Mouse (Mus musculus): ENCODE data around the gene Itgad. TPM values are rescaled to one million over a fixed set of nuclear protein-coding genes. Genes with fewer than 3 reads are reported as not detected.
"Not testable (repeated sequence)": the region's sequence is repeated elsewhere in the genome, so short reads cannot be mapped to it uniquely, and the experiment has no call there.

Gene Itgad
- total RNA-seq (2021) (under 1 TPM in 1 of 2 experiments, not detected in 1; 0.07 TPM), polyA plus RNA-seq (2012; rRNA removed) (0.04 and 0.07 TPM in 2 replicates)
- long read RNA-seq, result 0 reads

DNA sequence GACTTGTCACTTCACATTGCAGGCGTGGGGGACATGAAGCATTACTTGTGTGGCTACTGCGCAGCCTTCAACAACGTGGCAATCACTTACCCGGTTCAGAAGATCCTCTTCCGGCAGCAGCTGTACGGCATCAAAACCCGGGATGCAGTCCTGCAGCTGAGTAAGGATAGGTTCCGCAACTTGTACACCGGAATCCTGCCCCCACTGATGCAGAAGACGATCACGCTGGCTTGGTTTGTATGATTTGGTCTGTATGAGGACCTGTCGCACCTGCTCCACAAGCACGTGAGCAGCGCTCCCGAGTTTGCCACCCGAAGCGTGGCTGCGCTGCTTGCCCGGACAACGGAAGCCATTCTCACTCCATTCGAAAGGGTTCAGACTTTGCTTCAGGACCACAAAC, at the start of gene Itgad:
Gene Itgad (plus strand): TSS at position 301 of the 400 bp plus-strand sequence.
- no peak for DNase-seq

DNA sequence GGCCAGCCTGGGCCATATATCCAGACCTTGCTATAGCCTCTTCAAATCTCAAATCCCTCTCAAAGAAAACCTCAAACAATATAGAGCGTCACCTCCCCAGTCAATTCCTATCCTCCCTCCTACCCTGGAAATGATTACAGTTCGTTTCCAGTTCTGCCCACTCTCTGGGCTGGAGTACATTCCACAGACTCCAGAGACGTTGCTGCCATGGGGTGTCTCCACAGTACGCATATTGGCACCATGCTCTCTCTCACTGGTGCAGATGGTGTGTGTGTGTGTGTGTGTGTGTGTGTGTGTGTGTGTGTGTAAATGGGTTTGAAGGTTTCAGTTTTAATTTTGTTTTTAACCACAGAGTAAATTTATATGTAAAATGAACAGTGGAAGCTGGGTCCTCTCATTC, 48.9 kb upstream of the Itgad start:
- no peak for DNase-seq

DNA sequence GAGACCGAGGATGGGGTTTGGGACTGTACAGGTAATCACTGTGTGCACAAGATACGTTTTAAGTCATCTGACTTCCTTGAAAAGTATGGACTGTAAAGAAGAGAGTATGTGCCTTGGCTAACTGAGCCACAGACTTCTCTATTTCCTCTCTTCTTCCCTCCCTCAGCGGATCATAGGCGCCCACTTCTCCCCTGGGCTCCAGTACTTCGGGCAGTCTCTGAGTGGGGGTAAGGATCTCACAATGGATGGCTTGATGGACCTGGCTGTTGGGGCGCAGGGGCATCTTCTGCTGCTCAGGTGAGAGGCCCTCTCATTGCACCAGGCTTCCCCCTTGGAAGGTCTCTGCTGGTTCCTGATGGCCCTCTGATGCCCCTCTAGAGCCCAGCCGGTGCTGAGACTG, 46.7 kb upstream of the Itgad start:
- DNase-seq, result no peak

DNA sequence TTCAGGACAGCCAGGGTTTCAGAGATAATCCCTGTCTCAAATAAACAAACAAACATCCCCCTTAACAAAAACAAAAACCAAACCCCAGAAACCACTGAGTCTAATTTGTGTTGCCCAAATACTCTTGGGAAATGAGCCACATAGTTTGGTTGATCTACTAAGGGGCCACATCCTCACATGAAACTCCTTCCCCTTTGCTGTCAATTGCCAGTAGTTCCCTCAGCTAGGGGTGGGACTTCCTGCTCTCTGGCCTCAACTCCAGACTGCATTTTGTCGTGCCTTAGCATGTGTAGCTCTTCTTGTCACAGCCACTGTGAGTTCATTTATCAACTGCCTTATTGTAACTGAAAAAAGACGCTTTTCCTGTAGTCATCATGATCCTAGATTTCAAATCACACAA, 43.9 kb upstream of the Itgad start:
- no peak for DNase-seq

DNA sequence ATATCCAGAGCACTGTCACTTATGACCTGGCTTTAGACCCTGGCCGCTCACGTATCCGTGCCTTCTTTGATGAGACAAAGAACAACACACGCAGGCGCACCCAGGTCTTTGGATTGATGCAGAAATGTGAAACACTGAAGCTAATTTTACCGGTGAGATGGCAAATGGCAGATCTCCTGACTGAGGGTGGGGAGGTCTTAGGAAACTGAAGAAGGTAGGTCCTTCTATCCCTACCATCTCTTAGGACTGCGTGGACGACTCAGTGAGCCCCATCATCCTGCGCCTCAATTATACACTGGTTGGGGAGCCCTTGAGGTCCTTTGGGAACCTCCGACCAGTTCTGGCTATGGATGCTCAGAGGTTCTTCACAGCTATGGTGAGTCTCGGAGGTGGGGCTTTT, 42.0 kb upstream of the Itgad start:
- DNase-seq, result no peak

DNA sequence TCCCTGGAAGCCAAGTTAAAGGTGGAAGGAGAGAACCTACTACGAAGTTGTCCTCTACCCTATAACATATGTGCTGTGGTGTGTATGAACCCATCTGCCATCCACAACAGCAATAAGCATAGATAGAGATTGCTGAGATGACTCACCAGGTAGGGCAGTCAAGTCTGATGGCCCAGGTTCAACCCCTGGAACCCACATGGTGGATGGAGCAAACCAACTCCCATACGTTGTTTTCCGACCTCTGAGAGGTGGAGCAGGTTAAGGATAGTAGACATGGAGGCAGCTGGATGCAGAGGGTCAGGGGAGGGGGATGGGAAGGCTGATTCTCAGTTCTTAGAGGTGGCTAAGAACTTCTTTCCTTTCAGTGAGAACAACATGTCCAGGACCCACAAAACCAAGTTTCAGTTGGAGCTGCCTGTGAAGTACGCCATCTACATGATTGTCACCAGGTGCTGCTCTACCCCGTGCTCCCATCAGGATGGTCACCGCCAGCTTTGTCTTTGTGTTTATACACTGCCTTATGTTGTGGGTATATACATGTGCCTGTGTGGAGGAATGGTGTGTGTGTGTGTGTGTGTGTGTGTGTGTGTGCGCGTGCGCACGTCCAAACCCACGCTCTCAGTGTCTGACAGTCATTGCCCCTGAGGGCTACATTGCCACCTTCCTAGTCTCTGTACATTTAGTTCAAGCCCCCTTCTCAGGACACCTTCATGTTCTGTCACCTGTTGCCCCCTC, 39.6 kb upstream of the Itgad start:
- DNase-seq, result no peak

DNA sequence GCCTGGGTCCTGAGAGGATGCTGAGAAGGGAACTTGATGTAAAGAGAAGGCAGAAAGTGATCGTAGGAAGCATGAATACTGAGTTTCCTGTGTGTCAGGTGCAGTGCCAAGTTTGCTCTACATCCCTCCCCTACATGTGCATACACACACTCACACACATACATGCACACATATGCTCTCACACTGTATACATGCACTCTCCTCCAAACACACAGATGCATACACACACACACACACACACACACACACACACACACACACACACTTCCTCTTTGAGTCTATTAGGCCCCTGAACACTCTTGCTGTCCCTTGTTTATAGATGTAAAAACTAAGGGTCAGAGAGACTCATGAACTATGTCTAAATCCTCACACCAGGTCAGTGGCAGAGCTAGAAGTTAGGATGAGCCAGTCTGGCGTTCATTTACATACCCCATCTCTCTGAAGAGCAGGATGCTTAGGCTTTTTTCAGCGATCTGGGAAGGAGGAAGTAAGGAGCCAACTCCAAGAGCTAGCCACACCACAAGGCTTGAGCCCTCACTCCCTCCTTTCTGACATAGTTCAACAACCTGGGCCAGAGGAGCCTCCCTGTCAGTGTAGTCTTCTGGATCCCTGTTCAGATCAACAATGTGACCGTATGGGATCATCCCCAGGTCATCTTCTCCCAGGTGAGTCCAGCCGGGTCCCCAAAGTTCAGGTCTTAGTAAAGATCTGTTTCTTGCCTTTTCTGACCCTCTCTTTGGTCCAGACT, 38.8 kb upstream of the Itgad start:
- DNase-seq, result no peak

DNA sequence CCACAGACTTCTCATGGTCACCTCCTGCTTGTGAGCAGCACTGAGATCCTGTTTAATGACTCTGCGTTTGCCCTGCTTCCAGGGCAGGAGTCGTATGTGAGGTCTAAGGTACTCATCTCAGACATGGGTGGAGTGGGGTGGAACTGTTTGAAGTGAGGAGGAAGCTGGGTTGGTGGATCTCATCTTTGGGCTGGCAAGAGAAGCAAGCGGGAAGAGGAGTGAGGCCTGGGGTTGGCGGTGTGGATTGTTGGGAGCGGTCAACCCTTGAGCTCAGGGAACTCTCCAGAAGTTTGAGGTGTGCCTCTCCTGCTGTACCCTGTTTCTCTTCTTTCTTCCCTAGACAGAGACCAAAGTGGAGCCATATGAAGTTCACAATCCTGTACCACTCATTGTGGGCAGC, 37.8 kb upstream of the Itgad start:
- DNase-seq, result no peak

DNA sequence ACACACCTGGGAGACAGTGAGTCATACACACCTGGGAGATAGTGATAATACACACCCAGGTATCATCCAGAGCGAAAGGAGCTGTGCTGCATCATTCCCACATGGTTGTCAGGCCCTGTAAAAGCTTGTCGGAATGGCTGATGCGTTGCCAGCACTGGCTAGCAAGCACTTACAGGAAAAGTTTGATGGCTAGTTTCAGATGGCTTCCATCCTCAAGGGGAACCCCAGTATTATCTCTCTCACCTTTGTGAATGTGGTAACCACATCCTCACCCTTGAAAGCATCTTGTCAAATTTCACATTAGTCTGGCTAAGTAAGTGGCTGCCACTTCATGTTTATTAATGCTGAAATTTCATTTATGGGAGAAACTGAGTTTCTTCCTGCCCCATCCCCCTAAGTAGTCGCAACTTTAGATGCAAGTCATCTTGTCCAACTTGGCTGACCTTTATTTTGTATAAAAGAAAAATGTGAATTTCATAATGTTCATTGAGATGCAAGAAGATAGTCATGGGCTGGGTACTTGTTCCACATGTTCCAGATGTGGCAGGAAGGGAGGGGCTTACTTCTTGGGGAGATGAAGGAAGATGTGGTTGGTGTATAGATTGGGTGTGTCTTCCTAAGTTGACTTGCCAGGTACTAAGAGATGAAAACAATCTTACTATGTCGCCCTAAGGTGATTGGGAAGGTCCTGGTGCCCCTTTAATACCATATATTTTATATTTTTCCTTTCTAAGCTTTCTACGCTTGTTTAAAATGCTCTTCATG, 34.3 kb upstream of the Itgad start:
- DNase-seq, result no peak

DNA sequence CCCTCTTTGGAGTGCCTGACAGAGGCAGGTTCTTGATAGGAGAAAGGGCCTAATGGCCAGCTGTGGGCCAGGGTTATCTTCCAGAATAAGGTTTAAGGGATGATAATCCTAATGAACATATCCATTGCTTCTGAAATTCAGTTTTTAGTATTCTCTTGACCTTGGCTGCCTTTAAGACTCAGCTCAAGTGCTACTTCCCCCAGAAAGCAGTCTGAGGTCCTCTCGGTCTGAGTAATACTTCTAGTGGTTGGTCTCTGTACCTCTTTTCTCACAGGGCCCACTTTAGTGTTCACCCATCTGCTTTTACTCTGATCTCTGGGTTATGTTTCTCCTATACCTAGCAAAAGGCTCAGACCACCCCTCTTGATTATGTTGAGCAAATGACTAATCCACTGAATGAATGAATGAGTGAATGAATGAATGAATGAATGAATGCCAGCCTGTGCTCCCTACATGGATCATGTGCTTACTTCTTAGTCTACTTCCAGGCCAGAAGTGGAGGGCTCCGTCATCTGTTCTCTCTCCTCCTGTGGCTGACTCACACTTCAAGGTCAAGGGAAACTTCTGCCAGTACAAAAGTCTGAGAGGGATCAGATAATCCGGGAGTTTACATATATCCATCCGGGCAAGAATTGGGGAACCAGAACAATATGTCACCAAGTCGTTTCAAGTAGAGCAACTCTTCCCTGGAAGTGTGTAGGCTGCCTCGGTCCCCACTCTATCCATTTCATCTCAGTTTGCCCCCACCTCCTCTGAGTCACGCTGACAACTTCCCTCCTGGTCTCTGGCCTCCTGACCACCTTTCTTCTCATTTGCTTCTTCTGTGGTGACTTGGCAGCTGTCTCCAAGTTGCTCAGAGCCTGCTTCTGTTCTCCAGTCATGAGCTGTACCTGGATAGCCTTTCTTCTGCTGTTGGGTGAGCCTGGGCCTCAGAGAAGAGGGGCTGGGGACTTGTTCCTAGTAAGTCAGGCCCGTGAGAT, 25.1 kb upstream of the Itgad start, which contains the start of gene Itgax:
Gene Itgax (plus strand): TSS at position 807 of the 980 bp plus-strand sequence.
- peak; percentile 61 for DNase-seq

DNA sequence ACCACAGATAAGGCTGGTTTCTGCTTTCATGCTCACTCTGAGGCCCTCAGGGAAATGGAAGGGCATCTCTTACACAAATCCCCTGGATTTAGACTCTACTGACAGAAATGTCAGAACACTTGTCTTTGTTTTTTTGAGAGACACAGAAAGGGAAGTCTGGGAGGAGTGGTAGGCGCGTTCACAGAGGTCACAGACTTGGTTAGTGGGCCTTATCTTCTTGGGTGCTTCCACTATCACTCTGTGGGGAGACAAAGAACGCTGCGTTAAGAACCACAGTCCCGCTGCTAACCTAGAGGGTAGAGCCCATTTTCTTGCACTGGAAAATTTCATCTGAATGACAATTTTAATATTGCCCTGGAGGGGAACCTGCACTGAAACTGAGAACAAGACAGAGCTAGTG, 22.0 kb upstream of the Itgad start:
- DNase-seq, result no peak

DNA sequence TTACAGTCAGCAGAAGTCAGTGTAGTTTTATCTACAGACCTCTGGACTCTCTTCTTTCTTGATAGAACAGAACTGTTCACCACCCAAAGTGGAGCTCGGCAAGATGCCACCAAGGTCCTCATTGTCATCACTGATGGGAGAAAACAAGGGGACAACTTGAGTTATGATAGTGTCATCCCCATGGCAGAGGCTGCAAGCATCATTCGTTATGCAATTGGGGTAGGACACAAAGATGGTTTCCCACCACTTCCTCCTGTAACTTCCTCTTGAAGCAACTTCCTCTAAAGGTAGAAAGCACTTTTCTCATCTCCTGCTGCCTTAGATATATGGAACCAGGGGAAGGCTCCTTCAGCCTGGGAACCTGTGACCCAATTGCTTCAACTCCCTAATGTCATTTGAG, 20.6 kb upstream of the Itgad start:
- DNase-seq, result no peak

DNA sequence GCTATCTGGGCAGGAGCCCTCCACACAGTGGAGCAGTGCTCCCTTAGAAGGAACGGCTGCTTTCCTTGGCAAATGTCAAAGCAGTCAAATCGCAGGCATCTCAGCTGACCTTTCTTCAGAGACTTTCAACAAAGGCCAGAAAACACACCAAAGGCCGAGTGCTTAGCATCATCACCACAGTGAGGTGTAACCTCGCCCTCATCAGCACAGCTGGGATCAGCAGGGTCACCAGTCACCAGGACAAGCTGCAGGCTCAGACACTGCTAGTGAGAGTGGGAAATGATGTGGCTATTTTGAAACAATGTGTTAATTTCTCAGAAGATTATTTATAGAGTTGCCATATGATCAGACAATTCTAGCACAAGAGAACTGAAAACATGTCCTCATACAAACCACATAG, 17.2 kb upstream of the Itgad start:
- no peak for DNase-seq

DNA sequence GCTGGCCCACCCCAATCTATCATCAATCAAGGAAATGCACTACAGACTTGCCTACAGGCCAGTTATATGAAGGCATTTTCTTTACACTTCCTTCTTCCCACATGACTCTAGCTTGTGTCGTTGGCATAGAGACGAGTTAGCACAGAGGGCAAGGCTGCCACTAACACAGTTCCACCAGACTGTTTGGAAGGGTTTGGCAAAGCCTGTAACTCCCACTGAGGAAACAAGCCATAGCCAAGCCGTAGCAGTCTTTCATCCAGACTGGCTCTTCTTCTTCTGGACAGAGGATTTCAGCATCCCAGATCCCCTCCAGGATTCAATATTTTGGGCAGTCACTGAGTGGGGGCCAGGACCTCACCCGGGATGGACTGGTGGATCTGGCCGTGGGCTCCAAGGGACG, 14.6 kb upstream of the Itgad start:
- no peak for DNase-seq

DNA sequence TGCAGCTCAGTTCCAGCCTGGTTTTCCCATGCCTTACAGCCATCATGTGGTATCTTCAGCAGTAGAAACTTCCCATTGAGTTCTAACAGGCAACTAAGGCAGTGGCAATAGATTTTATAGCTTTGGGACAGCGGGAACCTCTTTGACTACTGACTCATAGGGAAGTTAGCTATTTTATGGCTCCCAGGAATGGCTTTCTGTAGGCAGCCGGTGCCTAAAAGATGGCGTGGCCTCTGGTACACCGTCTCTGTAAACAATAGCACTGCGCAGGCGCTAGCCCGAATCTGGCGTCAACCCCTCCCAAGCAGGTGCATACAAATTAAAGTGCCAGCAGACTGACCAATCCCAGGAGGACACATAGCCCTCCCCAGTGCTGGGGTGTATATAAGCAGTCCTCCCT, 3.2 kb upstream of the Itgad start:
- DNase-seq, result no peak

DNA sequence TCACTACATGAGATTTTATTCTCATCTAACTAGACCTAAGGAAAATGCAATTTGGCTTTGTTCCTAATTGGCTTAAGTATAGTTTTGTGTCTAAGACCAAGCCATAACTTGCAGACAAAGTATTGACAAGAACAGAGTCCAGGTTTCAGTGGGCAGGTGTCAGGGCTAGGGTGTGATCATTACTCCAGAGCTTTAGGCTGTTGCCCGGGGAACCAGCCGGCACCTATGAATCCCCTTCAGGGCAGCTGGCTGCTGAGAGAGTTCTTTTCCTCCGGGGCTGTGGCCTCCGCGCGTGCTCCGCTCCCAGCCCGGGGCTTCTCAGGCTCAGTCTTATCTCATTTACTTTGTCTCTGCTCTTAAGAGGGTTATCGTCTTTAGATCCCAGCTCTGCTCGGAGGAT, 748 bp downstream of the Itgad start:
- DNase-seq, result peak; percentile 35

DNA sequence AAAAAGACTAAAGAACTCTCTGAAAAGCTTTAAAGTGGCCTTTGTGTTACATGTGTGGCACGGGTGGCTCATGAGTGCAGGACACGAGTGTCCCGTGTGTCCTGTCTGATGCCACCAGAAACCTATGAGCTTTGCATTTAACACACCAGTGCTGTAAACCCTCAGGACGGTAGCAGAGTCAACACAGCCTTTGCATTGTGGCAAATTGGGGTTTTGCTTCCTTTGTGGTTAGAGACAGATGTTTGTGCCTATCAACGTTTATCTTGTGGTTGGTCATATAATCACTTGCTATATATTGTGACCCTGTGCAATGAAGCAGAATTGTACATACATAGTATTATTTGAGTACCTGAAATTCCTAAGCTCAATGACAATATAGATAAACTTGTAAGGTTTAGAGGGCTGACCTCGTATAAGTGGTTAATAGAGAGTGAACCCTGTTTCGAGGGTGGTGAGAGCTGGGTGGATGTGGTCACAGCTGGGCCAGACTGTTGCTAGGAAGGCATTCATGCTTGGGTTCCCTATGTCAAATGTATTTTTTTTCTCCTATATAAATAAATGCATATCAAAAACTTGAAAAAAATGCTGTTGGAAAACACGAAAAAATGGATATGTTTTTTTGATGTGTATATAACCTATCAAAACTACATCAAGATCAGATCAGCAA, 4.6 kb downstream of the Itgad start:
- not testable (repeated sequence) for DNase-seq

DNA sequence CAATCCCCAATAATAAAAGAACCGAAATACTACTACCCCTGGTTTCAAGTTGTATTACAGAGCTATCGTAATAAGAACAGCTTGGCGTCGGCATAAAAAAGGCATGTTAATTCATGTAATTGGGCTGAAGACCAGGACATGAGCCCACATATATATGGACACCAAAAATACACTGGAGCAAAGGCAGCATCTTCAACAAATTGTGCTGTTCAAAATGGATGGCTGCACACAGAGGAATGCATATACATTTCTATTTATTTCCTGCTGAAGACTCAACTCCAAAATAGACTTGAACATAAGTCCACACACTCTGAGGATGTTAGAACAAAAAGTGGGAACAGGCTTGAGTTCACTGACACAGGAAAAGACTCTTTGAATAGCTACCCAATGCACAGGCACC, 9.8 kb downstream of the Itgad start:
- no peak for DNase-seq

DNA sequence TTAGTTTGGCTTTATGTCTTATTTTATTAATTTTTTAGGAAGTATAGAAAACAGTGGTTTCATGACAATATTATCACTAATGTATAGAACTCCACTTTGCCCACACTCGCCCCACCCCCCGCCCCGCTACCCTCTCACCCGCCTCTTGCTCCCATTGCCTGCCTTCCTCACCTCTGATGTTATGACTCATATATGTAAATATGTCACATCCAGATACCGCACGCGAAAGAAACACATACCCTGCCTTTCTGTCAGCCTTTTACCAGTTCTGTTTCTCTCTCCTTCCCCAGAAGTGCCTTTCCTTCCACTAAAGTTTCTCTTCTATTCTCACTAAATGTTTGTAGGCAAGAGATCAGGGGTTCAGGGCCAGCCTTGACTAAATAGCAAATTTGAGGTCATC, 12.2 kb downstream of the Itgad start:
- DNase-seq, result no peak

DNA sequence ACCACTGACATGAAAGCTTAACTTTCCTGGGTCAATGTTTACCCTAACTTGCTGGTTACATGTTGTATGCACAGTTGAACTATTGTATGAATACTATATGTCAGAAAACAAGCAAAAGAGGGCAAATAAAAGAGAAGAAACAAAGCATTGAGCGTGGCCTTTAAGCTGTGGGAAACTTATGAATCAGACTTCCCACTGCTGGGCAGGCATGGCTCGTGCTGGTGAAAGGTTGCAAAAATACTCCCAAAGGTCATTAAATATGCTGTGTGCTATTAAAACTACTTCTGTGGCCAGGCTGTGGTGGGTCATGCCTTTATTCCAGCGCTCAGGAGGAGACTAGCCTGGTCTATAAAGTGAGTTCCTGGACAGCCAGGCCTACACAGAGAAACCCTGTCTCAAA, 15.8 kb downstream of the Itgad start:
- DNase-seq, result peak; percentile 23

DNA sequence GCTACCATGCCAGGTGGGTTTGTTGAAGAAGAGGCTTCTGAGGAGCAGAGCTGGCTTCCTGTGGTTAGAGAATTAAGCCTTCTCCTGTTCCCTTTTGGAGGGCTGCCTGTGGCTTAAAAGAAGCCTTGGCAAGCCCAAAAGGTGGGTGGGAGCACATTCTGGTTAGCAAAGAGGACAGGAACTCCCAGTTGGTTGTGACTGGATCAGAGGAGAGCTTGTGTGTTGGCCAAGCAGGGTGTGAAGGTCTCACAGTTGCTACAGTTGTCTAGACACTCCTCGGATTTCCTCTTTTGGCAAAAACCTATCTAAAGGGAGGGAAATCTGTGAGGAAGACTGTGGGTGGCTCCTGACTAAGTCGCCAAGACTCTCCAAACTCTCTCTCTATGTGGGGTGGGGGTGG, 24.2 kb downstream of the Itgad start:
- DNase-seq, result no peak

All from adrenal gland, adult 2 months (tissue).